Mouse (Mus musculus) naive thymus-derived CD4-positive, alpha-beta T cell, adult 2 months (primary cell): ENCODE results near the gene Tbxas1.

Source experiments
- DNase-seq: peaks from one replicate; pipeline ENCODE4 v3.0.0-alpha.2; 2011; ENCODE audit warnings: low read depth

Tbxas1 gene

GRCm38 (mm10) chr6:39051799-39052556, 176.8 kb downstream of the Tbxas1 start:
- no peak for DNase-seq

DNA sequence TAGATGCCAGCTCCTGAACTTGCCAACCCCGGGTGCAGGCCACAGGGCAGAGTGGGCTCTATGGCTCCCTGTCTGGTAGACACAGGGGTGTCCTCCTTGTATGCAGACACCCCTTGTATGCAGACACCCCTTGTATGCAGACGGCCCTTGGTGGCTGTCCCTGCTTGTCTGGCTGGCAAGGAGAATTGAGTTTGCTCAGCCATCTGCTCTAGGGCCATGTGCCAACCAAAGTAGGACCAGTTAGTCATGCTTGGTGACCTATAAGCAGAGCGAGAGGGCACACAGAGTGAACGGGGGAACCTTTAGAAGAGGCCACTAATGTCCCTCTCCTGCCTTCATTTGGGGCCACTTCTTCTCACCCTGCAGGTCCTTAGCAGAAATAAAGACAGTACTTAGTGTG, 177.4 kb downstream of the Tbxas1 start:
- DNase-seq = no peak

DNA sequence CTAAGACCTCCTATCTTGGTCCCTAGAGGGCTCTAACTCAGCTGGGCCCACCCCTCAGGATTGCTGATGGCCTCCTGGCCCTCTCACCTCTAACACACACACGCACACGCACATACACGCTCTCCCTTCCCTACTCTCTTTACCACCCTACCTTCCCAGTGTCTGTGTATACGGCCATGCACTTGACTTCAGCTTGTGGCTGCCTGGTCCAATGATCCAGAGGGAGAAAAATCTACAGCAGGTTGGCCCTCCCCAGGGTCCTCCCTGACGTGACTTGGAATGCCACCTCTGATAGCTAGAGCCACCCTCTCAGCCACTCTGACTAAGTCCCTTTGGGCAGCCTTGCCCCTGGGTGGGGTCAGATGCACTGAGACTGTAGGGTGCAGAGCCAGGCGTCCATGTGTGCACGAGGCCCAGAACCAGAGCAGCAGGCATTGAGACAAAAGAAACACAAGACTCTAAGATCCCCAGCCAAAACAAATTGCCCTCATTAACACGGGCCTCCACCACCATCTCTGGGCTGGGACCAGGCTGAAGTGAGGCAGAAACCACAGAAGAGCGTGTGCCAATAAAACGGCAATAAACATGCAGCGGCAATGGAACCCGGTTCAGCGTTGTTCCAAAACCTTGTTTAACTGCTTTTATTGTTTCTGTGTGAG, 179.1 kb downstream of the Tbxas1 start:
- DNase-seq = no peak

DNA sequence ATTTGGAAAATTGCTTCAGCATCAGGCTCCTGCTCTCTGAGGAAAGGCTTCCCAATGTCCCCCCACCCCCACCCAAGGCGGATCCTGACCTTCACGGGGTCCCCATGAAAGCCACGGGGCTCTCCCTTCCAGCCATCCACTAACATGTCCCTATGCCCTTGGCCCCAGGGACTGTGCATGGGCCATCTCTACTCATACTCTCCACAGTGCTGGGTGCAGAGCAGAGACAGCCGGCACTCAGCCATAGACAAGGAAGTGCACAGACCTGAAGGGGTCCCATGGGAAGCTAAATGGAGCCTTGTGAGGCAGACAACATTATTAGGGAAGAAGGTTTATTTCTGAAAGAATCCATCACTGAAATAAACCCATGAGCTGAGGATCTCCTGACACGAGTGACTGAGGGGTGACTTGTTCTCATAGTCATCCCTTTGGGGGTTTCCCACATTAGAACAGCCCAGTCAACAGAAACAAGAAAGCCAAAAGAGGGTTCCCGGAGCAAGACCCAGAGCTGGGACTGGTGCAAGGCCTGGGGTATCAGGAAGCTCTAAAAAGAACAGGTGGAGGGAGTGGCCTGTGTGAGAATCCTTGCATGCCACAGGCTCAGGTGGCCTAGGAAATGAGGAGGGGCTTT, 179.8 kb downstream of the Tbxas1 start:
- no peak for DNase-seq

DNA sequence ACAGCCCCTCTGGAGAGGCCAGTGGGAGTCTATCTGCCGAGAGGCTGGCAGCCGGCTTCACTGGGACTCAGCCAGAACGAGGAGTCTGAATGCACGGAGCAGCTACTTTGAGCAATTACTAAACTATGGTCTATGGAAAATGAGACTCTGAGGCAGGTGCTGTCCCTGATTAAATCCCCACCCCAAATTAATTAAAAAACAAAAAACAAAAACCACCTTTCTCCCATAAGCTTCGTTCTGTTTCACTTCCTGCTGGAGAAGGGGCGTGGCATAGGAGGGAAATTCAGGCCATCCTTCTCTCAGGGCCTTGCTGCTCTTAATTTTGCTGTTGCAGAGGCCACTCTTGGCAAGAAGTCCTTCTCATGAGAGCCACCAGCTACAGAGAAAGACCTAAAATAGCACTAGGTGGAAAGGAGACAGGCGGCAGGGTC, 180.6 kb downstream of the Tbxas1 start:
- DNase-seq = no peak

DNA sequence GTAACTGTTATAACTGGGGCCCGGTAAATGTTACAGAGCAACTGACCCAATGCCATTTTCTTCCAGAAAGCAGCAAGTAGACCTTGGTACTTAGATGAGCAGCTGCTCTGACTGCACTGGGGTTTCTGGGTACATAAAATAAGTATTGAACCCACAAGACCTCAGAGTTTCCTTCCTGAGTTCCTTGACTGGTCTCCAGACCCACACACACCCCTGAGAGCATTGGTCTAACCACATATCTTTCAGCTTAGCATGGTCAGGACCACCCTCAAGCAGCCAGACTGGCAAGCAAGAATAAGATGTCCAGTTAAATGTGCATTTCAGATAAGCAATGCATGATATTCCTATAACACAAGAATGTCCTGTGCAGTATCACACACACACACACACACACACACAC, 182.0 kb downstream of the Tbxas1 start:
- DNase-seq = no peak

DNA sequence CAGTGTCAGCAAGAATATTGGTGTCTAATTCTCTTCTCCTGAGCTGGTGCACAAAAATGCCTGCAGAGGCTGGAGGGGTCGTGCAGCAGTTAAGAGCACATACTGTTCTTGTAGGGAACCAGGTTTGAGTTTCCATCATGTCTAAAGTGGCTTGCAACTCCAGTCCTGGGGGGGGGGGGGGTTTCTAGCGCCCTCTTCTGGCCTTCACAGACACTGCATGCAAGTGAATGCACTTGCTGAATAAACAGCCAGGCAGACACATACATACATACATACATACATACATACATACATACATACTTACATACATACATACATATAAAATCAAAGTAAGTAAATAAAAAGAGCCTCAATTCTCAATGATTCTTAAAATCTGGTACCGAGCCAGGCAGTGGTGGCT, 183.2 kb downstream of the Tbxas1 start:
- peak; percentile 14 for DNase-seq

DNA sequence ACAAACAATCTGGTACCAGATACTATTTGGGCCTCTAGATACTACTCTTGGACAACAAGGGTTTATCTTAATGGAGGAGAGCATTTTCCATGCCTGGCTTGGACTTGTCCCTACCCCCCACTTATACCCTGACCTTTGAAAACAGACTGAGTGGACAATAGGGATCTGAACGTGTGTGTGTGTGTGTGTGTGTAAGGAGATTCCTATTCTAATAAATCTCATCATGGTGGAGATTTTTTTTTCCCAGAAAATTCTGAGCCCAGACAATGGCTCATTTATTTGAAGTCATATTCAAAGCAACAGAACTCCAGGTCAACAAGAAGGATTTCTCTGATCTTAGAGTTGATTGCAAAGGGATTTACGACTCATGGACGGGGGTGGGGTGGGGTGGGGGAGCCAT, 183.7 kb downstream of the Tbxas1 start:
- no peak for DNase-seq

GRCm38 (mm10) chr6:39059547-39060497, 184.6 kb downstream of the Tbxas1 start:
- no peak for DNase-seq

DNA sequence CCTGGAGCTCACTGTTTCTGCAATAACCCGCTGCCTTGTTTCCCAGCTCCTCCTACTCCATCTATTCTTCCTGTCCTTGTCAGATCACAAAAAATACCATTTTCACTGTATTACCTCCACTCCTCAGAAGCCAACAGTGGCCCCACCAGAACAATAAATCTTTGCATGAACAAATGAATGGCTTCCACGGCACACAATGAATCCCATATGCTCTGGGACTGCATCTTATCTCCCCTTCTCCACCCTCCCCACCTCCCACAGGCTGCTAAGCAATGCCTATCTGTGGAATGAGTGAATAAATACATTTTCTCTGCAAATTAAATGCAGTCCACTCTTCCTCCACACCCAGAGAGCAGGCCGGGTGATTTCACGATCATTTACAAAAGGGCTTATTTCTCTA, 186.0 kb downstream of the Tbxas1 start:
- no peak for DNase-seq

DNA sequence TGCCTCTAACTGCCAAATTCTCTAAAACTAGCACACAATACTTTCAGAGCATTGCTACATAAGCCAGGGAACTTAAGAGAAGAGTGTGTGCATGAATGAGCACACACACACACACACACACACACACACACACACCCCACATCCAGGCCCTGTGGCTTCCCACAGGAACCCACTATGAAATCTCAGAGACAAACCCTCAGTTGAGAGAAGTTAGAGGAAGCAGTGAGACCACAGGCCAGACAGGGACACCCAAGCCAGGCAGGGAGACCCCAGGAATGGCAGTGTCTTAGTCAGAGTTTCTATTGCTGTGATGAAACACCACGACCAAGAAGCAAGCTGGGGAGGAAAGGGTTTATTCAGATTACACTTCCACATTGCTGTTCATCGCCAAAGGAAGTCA, 188.3 kb downstream of the Tbxas1 start:
- no peak for DNase-seq

- peak; percentile 49 for DNase-seq
Measured at GRCm38 (mm10) chr6:39066935-39067578, 191.9 kb downstream of the Tbxas1 start.

GRCm38 (mm10) chr6:39072664-39073063, 197.5 kb downstream of the Tbxas1 start:
- DNase-seq = no peak

GRCm38 (mm10) chr6:39074186-39074585, 199.0 kb downstream of the Tbxas1 start:
- no peak for DNase-seq

DNA sequence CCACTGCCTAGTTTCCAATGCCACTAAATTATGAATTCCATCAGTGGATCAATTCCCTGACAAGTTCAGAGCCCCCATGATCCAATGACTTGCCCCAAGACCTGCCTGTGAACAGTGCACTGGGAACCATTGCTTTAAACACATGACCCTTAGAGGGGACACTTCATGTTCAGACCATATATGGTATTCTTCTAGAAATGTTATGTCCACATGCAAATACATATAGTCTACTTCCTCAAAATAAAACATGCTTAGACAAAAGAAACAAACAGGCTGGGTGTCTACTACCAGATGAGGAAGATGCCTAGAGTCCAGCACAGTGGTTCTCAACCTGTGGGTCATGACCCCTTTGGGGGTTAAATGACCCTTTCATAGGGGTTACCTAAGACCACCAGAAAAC, 201.3 kb downstream of the Tbxas1 start:
- DNase-seq = no peak

- DNase-seq = no peak
Measured at GRCm38 (mm10) chr6:39104631-39105030, 229.4 kb downstream of the Tbxas1 start.

- no peak for DNase-seq
Measured at GRCm38 (mm10) chr6:39106812-39107211, 231.6 kb downstream of the Tbxas1 start.

- no peak for DNase-seq
Measured at GRCm38 (mm10) chr6:39112701-39113100, 237.5 kb downstream of the Tbxas1 start.

DNA sequence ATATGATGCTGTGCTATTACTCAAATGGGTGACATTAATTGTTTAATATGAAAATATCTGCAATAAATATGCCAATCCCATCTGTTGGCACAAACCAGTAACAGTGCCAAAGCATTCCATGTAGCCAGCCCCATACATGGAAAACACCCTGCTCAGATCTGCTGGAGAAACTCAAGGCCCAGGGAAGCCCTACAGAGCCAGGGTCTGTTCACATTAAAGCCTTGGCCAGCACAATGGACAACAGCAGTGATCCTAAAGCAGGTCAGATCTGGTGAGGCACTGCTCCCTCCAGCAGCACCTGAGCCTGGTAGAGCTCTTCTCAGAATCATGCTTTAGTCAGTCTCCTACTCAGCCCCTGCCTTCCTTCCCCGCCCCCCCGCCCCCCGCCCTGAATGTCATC, 237.9 kb downstream of the Tbxas1 start:
- no peak for DNase-seq

- no peak for DNase-seq
Measured at GRCm38 (mm10) chr6:39115438-39115837, 240.2 kb downstream of the Tbxas1 start.

DNA sequence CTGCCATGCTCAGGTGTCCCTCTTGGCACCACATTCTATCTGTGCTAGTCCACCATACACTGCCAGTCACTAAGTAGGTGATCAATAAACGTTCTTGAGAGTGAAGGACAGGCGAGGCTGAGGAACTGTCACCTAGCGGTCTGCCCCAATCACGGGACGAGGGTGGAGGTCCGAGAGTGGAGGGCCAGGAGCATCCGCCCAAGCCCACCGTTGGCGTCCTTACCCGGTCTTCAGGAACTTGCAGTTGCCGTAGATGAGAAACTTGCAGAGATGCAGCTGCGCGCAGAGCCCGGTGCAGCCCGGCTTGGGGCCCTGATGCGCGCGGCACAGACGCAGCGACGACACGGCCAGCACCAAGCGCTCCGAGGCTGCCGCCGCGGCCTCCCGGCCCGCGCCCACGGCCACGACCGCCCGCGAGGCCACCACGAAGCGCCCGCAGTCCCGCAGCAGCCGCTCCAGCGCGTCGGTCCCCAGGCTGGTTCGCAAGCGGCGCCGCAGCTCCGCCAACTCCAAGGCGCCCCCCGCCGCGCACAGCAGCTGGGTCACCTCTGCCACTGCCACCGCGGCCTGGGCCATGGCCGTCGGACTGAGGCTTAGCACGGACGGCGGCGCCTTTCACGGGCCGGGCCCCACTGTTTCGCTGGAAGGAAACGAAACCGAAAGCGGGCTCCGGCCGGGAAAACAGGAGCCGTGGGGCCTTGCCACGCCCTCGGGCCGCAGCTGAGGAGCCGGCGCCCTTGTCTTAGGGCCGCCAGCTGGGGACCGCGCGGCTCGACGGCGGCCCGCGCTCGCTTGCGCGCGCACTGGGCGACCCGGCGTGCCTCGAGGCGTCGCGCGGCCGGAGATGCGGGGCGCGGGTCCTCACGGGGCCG, 242.6 kb downstream of the Tbxas1 start, which contains the start of gene Parp12:
Gene Parp12, minus strand, starts transcription at position 766 of the 872 bp plus-strand sequence.
- peak; percentile 80 for DNase-seq
